Mouse (Mus musculus) cerebellum, adult 2 months (tissue): ENCODE measurements around the gene Chd1l.

Source experiments
- CTCF ChIP-seq: fragments of 200-500 bp; IDR thresholded peaks from 2 replicates; pipeline ENCODE4 v1.5.1; 2011; ENCODE audit warnings: low read depth, mild to moderate bottlenecking, control low read depth, low read length, moderate library complexity, borderline replicate concordance; ENCODE audit not compliant: insufficient read depth
- POLR2A ChIP-seq: fragments of 200-500 bp; IDR thresholded peaks from 2 replicates; pipeline ENCODE4 v1.6.1; 2011; ENCODE audit warnings: low read length, control low read depth, borderline replicate concordance; ENCODE audit not compliant: insufficient read depth

- TF ChIP-seq POLR2A (no peak), CTCF (no peak)
Measured at GRCm38 (mm10) chr3:97620657-97621056, 10.7 kb upstream of the Chd1l start.
